Mouse (Mus musculus) CH12.LX (cell line): ENCODE data around the gene Scrn1. TPM values are rescaled to one million over a fixed set of nuclear protein-coding genes. Genes with fewer than 3 reads are reported as not detected.

Experiments
- DNase-seq: peaks from one replicate; pipeline ENCODE4 v3.0.0-alpha.2; 2013; ENCODE audit errors: extremely low read depth
- H3K27ac ChIP-seq: 2 replicates; pipeline ENCODE4 v1.5.1; 2012; ENCODE audit warnings: low read depth, mild to moderate bottlenecking, control low read depth, moderate library complexity; ENCODE audit not compliant: insufficient read depth
- H3K27me3 ChIP-seq: replicated peaks from 2 replicates; pipeline ENCODE3; 2012; ENCODE audit warnings: inconsistent platforms
- H3K36me3 ChIP-seq, 2 experiments: replicated peaks in 1 of 2; 2 replicates each; pipeline versions ENCODE3 to v1.6.1; 2012; ENCODE audit warnings: inconsistent platforms in 1 of 2, low read length in 1 of 2, mild to moderate bottlenecking in 1 of 2, mixed read lengths in 1 of 2, moderate library complexity in 1 of 2; ENCODE audit not compliant: control insufficient read depth in 1 of 2, insufficient read depth in 1 of 2
- H3K4me1 ChIP-seq, 2 experiments: 2 replicates each; pipeline ENCODE4 v1.6.1; 2012; ENCODE audit warnings: inconsistent platforms in 1 of 2, moderate library complexity in 1 of 2; ENCODE audit not compliant: insufficient read depth in 2 of 2, control insufficient read depth in 1 of 2
- H3K4me2 ChIP-seq: 2 replicates; pipeline ENCODE4 v1.6.1; 2012; ENCODE audit warnings: low read depth, mild to moderate bottlenecking, control low read depth; ENCODE audit not compliant: poor library complexity, insufficient read depth, severe bottlenecking
- H3K4me3 ChIP-seq, 3 experiments: fragments of 150-350 bp in 1 of 3; sonication (generic) in 1 of 3; replicated peaks in 1 of 3; 2 replicates each; pipeline versions ENCODE3 to v1.5.1; 2011 to 2012; ENCODE audit warnings: low read depth in 2 of 3, low read length in 2 of 3, mild to moderate bottlenecking in 2 of 3, moderate library complexity in 2 of 3, control low read depth in 1 of 3, improper control_type of control experiment in 1 of 3, inconsistent platforms in 1 of 3, mixed read lengths in 1 of 3; ENCODE audit not compliant: poor library complexity in 1 of 3
- H3K79me2 ChIP-seq: replicated peaks from 2 replicates; pipeline ENCODE4 v1.6.1; 2012; ENCODE audit warnings: mild to moderate bottlenecking, moderate library complexity; ENCODE audit not compliant: control insufficient read depth, poor library complexity, insufficient read depth, severe bottlenecking; ENCODE audit errors: extremely low read depth
- H3K9ac ChIP-seq: 2 replicates; pipeline ENCODE4 v1.6.1; 2012; ENCODE audit warnings: low read depth, mild to moderate bottlenecking, control low read depth, moderate library complexity; ENCODE audit not compliant: insufficient read depth
- H3K9me3 ChIP-seq: replicated peaks from 2 replicates; pipeline ENCODE3; 2012; ENCODE audit warnings: low read length, inconsistent platforms, mixed read lengths
- BHLHE40 ChIP-seq: IDR thresholded peaks from 2 replicates; pipeline ENCODE4 v1.6.1; 2011; ENCODE audit warnings: mild to moderate bottlenecking, low read depth, low read length, improper control_type of control experiment
- CHD1 ChIP-seq: IDR thresholded peaks from 2 replicates; pipeline ENCODE4 v1.6.1; 2012; ENCODE audit warnings: low read depth, low read length, improper control_type of control experiment, inconsistent platforms
- CTCF ChIP-seq, 2 experiments: IDR thresholded peaks in 1 of 2; conservative IDR thresholded peaks in 1 of 2; 2 replicates each; pipeline ENCODE4 v1.5.1; 2011 to 2012; ENCODE audit warnings: low read depth in 2 of 2, low read length in 2 of 2, improper control_type of control experiment in 1 of 2, inconsistent platforms in 1 of 2, mild to moderate bottlenecking in 1 of 2, moderate library complexity in 1 of 2
- ELF1 ChIP-seq: IDR thresholded peaks from 2 replicates; pipeline ENCODE4 v1.6.1; 2014; ENCODE audit warnings: low read depth, mild to moderate bottlenecking, inconsistent platforms, low read length, improper control_type of control experiment
- EP300 ChIP-seq: IDR thresholded peaks from 2 replicates; pipeline ENCODE4 v1.6.1; 2011; ENCODE audit warnings: low read length, improper control_type of control experiment
- ETS1 ChIP-seq: conservative IDR thresholded peaks from 2 replicates; pipeline ENCODE4 v1.6.1; 2012; ENCODE audit warnings: low read depth, mild to moderate bottlenecking, inconsistent platforms, low read length, improper control_type of control experiment, moderate library complexity
- GABPA ChIP-seq: IDR thresholded peaks from 2 replicates; pipeline ENCODE4 v1.6.1; 2012; ENCODE audit warnings: low read depth, low read length, improper control_type of control experiment, inconsistent platforms; ENCODE audit not compliant: insufficient replicate concordance
- HCFC1 ChIP-seq: IDR thresholded peaks from 2 replicates; pipeline ENCODE4 v1.6.1; 2012; ENCODE audit warnings: low read depth, mild to moderate bottlenecking, inconsistent platforms, low read length, improper control_type of control experiment
- IRF4 ChIP-seq: IDR thresholded peaks from 2 replicates; pipeline ENCODE4 v1.6.1; 2014; ENCODE audit warnings: low read depth, mild to moderate bottlenecking, inconsistent platforms, low read length, improper control_type of control experiment
- JUN ChIP-seq: IDR thresholded peaks from 2 replicates; pipeline ENCODE4 v1.6.1; 2011; ENCODE audit warnings: low read depth, mild to moderate bottlenecking, low read length, improper control_type of control experiment, moderate library complexity; ENCODE audit not compliant: insufficient read depth
- JUND ChIP-seq: conservative IDR thresholded peaks from 2 replicates; pipeline ENCODE4 v1.6.1; 2011; ENCODE audit warnings: low read depth, low read length, improper control_type of control experiment
- KAT2A ChIP-seq: IDR thresholded peaks from 2 replicates; pipeline ENCODE4 v1.6.1; 2012; ENCODE audit warnings: low read length, improper control_type of control experiment, inconsistent platforms; ENCODE audit not compliant: insufficient replicate concordance
- MAFK ChIP-seq: IDR thresholded peaks from 2 replicates; pipeline ENCODE4 v1.6.1; 2011; ENCODE audit warnings: low read length, improper control_type of control experiment; ENCODE audit not compliant: insufficient replicate concordance
- MAX ChIP-seq: IDR thresholded peaks from 2 replicates; pipeline ENCODE4 v1.6.1; 2011; ENCODE audit warnings: low read length, improper control_type of control experiment
- MEF2A ChIP-seq: IDR thresholded peaks from 2 replicates; pipeline ENCODE4 v1.6.1; 2014; ENCODE audit warnings: low read depth, mild to moderate bottlenecking, inconsistent platforms, low read length, improper control_type of control experiment, borderline replicate concordance
- MXI1 ChIP-seq: IDR thresholded peaks from 2 replicates; pipeline ENCODE4 v1.6.1; 2011; ENCODE audit warnings: mild to moderate bottlenecking, low read depth, low read length, improper control_type of control experiment
- MYC ChIP-seq: IDR thresholded peaks from 2 replicates; pipeline ENCODE4 v1.6.1; 2011; ENCODE audit warnings: low read depth, mild to moderate bottlenecking, improper control_type of control experiment, low read length
- NELFE ChIP-seq: IDR thresholded peaks from 2 replicates; pipeline ENCODE4 v1.6.1; 2011; ENCODE audit warnings: low read depth, low read length, improper control_type of control experiment
- NRF1 ChIP-seq: IDR thresholded peaks from 2 replicates; pipeline ENCODE4 v1.6.1; 2014; ENCODE audit warnings: low read depth, mild to moderate bottlenecking, inconsistent platforms, low read length, improper control_type of control experiment, moderate library complexity
- PAX5 ChIP-seq: IDR thresholded peaks from 2 replicates; pipeline ENCODE4 v1.6.1; 2012; ENCODE audit warnings: low read length, inconsistent platforms, mixed read lengths
- POLR2A ChIP-seq: IDR thresholded peaks from 2 replicates; pipeline ENCODE4 v1.6.1; 2011; ENCODE audit warnings: low read depth, mild to moderate bottlenecking, improper control_type of control experiment, low read length
- POLR2AphosphoS2 ChIP-seq: IDR thresholded peaks from 2 replicates; pipeline ENCODE4 v1.6.1; 2011; ENCODE audit warnings: low read depth, low read length, improper control_type of control experiment
- RCOR1 ChIP-seq: conservative IDR thresholded peaks from 2 replicates; pipeline ENCODE4 v1.6.1; 2012; ENCODE audit warnings: low read depth, mild to moderate bottlenecking, inconsistent platforms, low read length, improper control_type of control experiment
- SIN3A ChIP-seq: IDR thresholded peaks from 2 replicates; pipeline ENCODE4 v1.6.1; 2012; ENCODE audit warnings: low read length, improper control_type of control experiment, inconsistent platforms
- SMC3 ChIP-seq: IDR thresholded peaks from 2 replicates; pipeline ENCODE4 v1.6.1; 2011; ENCODE audit warnings: low read depth, low read length, improper control_type of control experiment
- TBP ChIP-seq: conservative IDR thresholded peaks from 2 replicates; pipeline ENCODE4 v1.6.1; 2011; ENCODE audit warnings: low read depth, low read length, improper control_type of control experiment
- TCF12 ChIP-seq: IDR thresholded peaks from 2 replicates; pipeline ENCODE4 v1.6.1; 2014; ENCODE audit warnings: low read depth, mild to moderate bottlenecking, inconsistent platforms, low read length, improper control_type of control experiment
- UBTF ChIP-seq: IDR thresholded peaks from 2 replicates; pipeline ENCODE4 v1.6.1; 2012; ENCODE audit warnings: low read depth, mild to moderate bottlenecking, inconsistent platforms, low read length, improper control_type of control experiment, moderate library complexity
- USF2 ChIP-seq: conservative IDR thresholded peaks from 2 replicates; pipeline ENCODE4 v1.6.1; 2011; ENCODE audit warnings: low read depth, low read length, improper control_type of control experiment
- ZC3H11A ChIP-seq: IDR thresholded peaks from 2 replicates; pipeline ENCODE4 v1.6.1; 2012; ENCODE audit warnings: low read depth, mild to moderate bottlenecking, inconsistent platforms, low read length, improper control_type of control experiment
- ZKSCAN1 ChIP-seq: IDR thresholded peaks from 2 replicates; pipeline ENCODE4 v1.6.1; 2012; ENCODE audit warnings: low read depth, inconsistent platforms, low read length, improper control_type of control experiment, borderline replicate concordance
- ZMIZ1 ChIP-seq: IDR thresholded peaks from 2 replicates; pipeline ENCODE4 v1.6.1; 2012; ENCODE audit warnings: low read depth, mild to moderate bottlenecking, inconsistent platforms, low read length, improper control_type of control experiment
- ZNF384 ChIP-seq: IDR thresholded peaks from 2 replicates; pipeline ENCODE4 v1.6.1; 2012; ENCODE audit warnings: low read depth, low read length, improper control_type of control experiment, inconsistent platforms
- dilution Hi-C: fragments of 300-500 bp; cut with MboI; formaldehyde crosslinking; loops from 2 replicates; pipeline ENCODE4 v1.14.3; 2020; ENCODE audit warnings: low sequenced_read_pairs; ENCODE audit not compliant: extremely low pct_unique_long_range_greater_than_20kb, extremely low pct_ligation_motif_present
- in situ Hi-C: fragments of 300-500 bp; cut with MboI; formaldehyde crosslinking; loops from 3 replicates; pipeline ENCODE4 v1.14.3; 2019; ENCODE audit warnings: low sequenced_read_pairs, low pct_ligation_motif_present, low pct_unique_long_range_greater_than_20kb, mixed read lengths
- polyA plus RNA-seq: library from polyadenylated mRNA; unstranded; fragments of >175 nt; gene quantifications from 2 replicates; pipeline ENCODE4 v1.2.1, GENCODE M21; 2012; ENCODE audit warnings: low read depth; ENCODE audit not compliant: insufficient read length
- total RNA-seq, 2 experiments: library from RNA; depleted of rRNA; stranded (reverse); fragments of 300-350 nt in 1 of 2; fragments of >200 nt in 1 of 2; gene quantifications; 2 replicates each; pipeline ENCODE4 v1.2.3; 2012 to 2014

The Scrn1 gene
- total and polyA plus RNA-seq, 3 experiments: 0.04 TPM; not detected in 2

DNA sequence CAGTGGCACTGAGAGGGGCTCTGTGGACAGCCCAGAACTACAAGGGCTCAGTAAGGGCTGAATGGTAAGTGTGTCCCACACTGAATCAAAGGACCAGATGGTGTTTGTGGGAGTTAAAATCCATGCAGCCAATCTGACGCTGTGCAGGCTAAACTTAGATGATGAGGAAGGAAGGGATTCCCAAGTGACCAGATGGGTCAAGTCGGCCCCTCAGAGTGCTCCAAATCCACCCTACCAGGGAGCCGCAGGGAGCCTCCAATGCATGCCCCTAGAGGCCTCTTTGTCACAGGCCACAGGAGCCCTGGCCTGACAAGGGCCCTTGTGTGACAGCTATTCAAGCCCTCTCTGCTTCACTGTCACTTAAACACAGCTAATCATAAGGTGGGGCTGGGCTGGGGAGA, 27.5 kb downstream of the Scrn1 start:
- Histone ChIP-seq H3K27me3 (no peaks in the 10 kb centered on the region), H3K9ac (no peak overlapping the region), H3K79me2 (no peaks in the 10 kb centered on the region), H3K4me3 (no peak overlapping the region), H3K4me2 (no peak overlapping the region), H3K9me3 (peaks cover 8% of the 10 kb centered on the region), H3K36me3 (no peaks in the 10 kb centered on the region), H3K27ac (no peak overlapping the region), H3K4me1 (peaks cover 20 to 49% of the 10 kb centered on the region in 2 experiments)
- TF ChIP-seq JUN (no peak), EP300 (peak; percentile 25; the same call in 1 of the 2 replicates)
- DNase-seq: no peak
- dilution Hi-C loops: no loop called here
- in situ Hi-C loops: no loop called here

GRCm38 (mm10) chr6:54537053-54537452, 29.2 kb downstream of the Scrn1 start:
- H3K27ac ChIP-seq: peak overlapping the region; percentile 23; the same call in 1 of the 2 replicates
- DNase-seq: peak; percentile 44
- no peaks in the 10 kb centered on the region for H3K9me3 ChIP-seq
- H3K9ac ChIP-seq: no peak overlapping the region
- dilution Hi-C loops (no loop called here), in situ Hi-C loops (no loop called here)
- H3K36me3 ChIP-seq: no peaks in the 10 kb centered on the region
- no peak overlapping the region for H3K4me3 ChIP-seq
- H3K4me2 ChIP-seq: peak overlapping the region; percentile 62
- H3K27me3 ChIP-seq: no peaks in the 10 kb centered on the region
- peaks cover 18 to 53% of the 10 kb centered on the region in 2 experiments for H3K4me1 ChIP-seq
- H3K79me2 ChIP-seq: no peaks in the 10 kb centered on the region
- TF ChIP-seq CTCF (conservative IDR thresholded peaks at IDR 0.05 in 1 of 2, IDR thresholded peaks at IDR 0.05 in 1 of 2; ENCODE audit: low read depth in 2 of 2, low read length in 2 of 2) (no peak), ZNF384 (no peak), NELFE (0 out of 2 replicates have a peak, but pooled peaks have one; percentile 19), RCOR1 (no peak), TCF12 (peak; percentile 51; the same call in 1 of the 2 replicates), CHD1 (no peak), SIN3A (no peak), GABPA (no peak), TBP (peak; percentile 67; the same call in 1 of the 2 replicates), HCFC1 (peak; percentile 23; the same call in 1 of the 2 replicates), USF2 (no peak), BHLHE40 (0 out of 2 replicates have a peak, but pooled peaks have one; percentile 17), PAX5 (no peak), JUND (no peak), ZKSCAN1 (no peak), IRF4 (peak; percentile 39), SMC3 (no peak; the same call in none of the 2 replicates), EP300 (peak; percentile 60; the same call in 1 of the 2 replicates), NRF1 (no peak), UBTF (no peak), MYC (0 out of 2 replicates have a peak, but pooled peaks have one; percentile 57), JUN (no peak), POLR2AphosphoS2 (no peak), ELF1 (peak; percentile 39), ZMIZ1 (no peak), KAT2A (no peak), MXI1 (no peak), MAX (peak; percentile 11; the same call in 1 of the 2 replicates), POLR2A (no peak), MEF2A (peak; percentile 42; the same call in 1 of the 2 replicates), ETS1 (peak; percentile 37; the same call in 1 of the 2 replicates), MAFK (no peak), ZC3H11A (no peak)
